Mouse (Mus musculus): ENCODE data around the gene Panx1. TPM values are rescaled to one million over a fixed set of nuclear protein-coding genes. Genes with fewer than 3 reads are reported as not detected.

Panx1 gene
- 14.1 TPM for polyA plus RNA-seq (2014; fragmentation: Illumina TruSeq; extraction: RNeasy Lipid Tissue Mini Kit (QIAGEN cat#74804))

DNA sequence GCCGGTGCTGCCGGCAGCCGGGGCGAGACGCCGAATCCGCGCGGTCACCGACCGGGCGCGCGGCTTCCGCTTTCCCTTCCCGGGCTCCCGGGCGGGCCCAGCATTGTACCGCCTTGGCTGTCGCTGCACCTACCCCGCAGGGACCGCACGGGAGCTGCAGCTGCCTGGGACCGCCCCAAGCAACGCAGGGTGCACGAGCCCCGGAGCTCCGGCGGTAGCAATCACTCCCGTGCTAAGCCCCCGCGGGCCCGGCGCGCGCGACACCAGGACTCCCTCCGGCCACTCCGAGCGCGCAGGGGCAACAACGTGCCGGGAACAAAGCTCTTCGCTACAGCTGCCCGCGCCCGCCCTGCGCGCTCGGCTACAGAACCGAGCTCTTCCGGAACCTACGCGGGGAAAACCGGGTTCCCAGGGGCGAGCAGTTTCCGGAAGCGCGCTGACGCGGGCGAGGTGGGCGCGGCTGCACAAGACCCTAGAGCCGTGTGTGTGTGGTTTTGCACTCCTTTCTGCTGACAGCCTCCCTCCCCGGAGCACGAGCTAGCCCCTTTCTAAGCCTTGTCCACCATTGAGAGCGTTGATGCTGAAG is at the start of gene Panx1:
Gene Panx1, minus strand, starts transcription at position 395 of the 586 bp plus-strand sequence.

Other genes with a start within 250 kb of the Panx1 start
- 1.3 TPM for gene Gpr83, start 185.3 kb downstream of the Panx1 start, polyA plus RNA-seq (2014; fragmentation: Illumina TruSeq; extraction: RNeasy Lipid Tissue Mini Kit (QIAGEN cat#74804))
- not detected for gene Izumo1r, start 141.5 kb downstream of the Panx1 start, polyA plus RNA-seq (2014; fragmentation: Illumina TruSeq; extraction: RNeasy Lipid Tissue Mini Kit (QIAGEN cat#74804))
- 0.71 TPM for gene Hephl1, start 66.6 kb upstream of the Panx1 start, polyA plus RNA-seq (2014; fragmentation: Illumina TruSeq; extraction: RNeasy Lipid Tissue Mini Kit (QIAGEN cat#74804))
- gene Vstm5, start 193.6 kb upstream of the Panx1 start, polyA plus RNA-seq (2014; fragmentation: Illumina TruSeq; extraction: RNeasy Lipid Tissue Mini Kit (QIAGEN cat#74804)): 0.68 TPM
- gene Med17, start 234.5 kb upstream of the Panx1 start, polyA plus RNA-seq (2014; fragmentation: Illumina TruSeq; extraction: RNeasy Lipid Tissue Mini Kit (QIAGEN cat#74804)): 80.6 TPM